Mouse (Mus musculus) ES-Bruce4 (cell line): ENCODE measurements around the gene Ap4b1. TPM values are rescaled to one million over a fixed set of nuclear protein-coding genes. Genes with fewer than 3 reads are reported as not detected.
"Not testable (repeated sequence)": the region's sequence is repeated elsewhere in the genome, so short reads cannot be mapped to it uniquely, and the experiment has no call there.

Experiments used
- H3K27ac ChIP-seq: 2 replicates; pipeline ENCODE4 v1.5.1; 2012; ENCODE audit warnings: low read length, inconsistent platforms; ENCODE audit not compliant: insufficient read depth
- H3K27me3 ChIP-seq: 2 replicates; pipeline ENCODE4 v1.6.1; 2012; ENCODE audit warnings: mild to moderate bottlenecking, low read length, inconsistent platforms; ENCODE audit not compliant: control insufficient read depth, poor library complexity, insufficient read depth, severe bottlenecking
- H3K36me3 ChIP-seq: 2 replicates; pipeline ENCODE4 v1.6.1; 2012; ENCODE audit warnings: inconsistent platforms, mild to moderate bottlenecking, low read length, moderate library complexity; ENCODE audit not compliant: control insufficient read depth, poor library complexity, insufficient read depth, severe bottlenecking
- H3K4me1 ChIP-seq: one replicate; pipeline ENCODE4 v1.8.1; 2011; ENCODE audit warnings: low read length; ENCODE audit not compliant: control insufficient read depth, insufficient read depth
- H3K4me3 ChIP-seq: 2 replicates; pipeline ENCODE4 v1.5.1; 2011; ENCODE audit warnings: low read depth, mild to moderate bottlenecking, low read length
- H3K9ac ChIP-seq: 2 replicates; pipeline ENCODE4 v1.6.1; 2012; ENCODE audit warnings: low read depth, mild to moderate bottlenecking, inconsistent platforms; ENCODE audit not compliant: poor library complexity, severe bottlenecking
- H3K9me3 ChIP-seq: replicated peaks from 2 replicates; pipeline ENCODE4 v1.6.1; 2012; ENCODE audit warnings: mild to moderate bottlenecking, low read length, inconsistent platforms; ENCODE audit not compliant: control insufficient read depth, poor library complexity, insufficient read depth, severe bottlenecking
- CTCF ChIP-seq: IDR thresholded peaks from one replicate; pipeline ENCODE4 v1.8.1; 2011; ENCODE audit warnings: low read depth, low read length
- EP300 ChIP-seq: IDR thresholded peaks from 2 replicates; pipeline ENCODE4 v1.6.1; 2011; ENCODE audit warnings: low read depth, low read length; ENCODE audit not compliant: insufficient read depth
- POLR2A ChIP-seq: IDR thresholded peaks from one replicate; pipeline ENCODE4 v1.8.1; 2011; ENCODE audit warnings: low read length; ENCODE audit not compliant: insufficient read depth
- polyA plus RNA-seq: library from polyadenylated mRNA; stranded (reverse); fragments of >200 nt; gene quantifications from 2 replicates; pipeline ENCODE4 v1.2.4, GENCODE M21; 2011; ENCODE audit warnings: low read depth; ENCODE audit not compliant: missing spikeins, insufficient read depth, insufficient read length

Gene Ap4b1
- polyA plus RNA-seq, 1 experiment, result 14.6 TPM

- no peak for TF ChIP-seq POLR2A
- TF ChIP-seq CTCF, result no peak
- no peak for TF ChIP-seq EP300
- Histone ChIP-seq H3K27ac (no peak within 1 kb of the TSS), H3K36me3 (no peaks in the 10 kb centered on the region), H3K9me3 (no peaks in the 10 kb centered on the region), H3K4me3 (no peak within 1 kb of the TSS), H3K9ac (no peak within 1 kb of the TSS), H3K4me1 (no peaks in the 10 kb centered on the region), H3K27me3 (no peaks in the 10 kb centered on the region)
Observed at GRCm38 (mm10) chr3:103832426-103832825, 23.1 kb downstream of the Ap4b1 start, which contains the start of gene Bcl2l15. Bcl2l15 (plus strand) TSS chr3:103832601.

GRCm38 (mm10) chr3:103834001-103834400 is 24.7 kb downstream of the Ap4b1 start:
- TF ChIP-seq POLR2A (no peak), EP300 (no peak), CTCF (no peak)
- no peak overlapping the region for H3K9ac ChIP-seq
- H3K9me3 ChIP-seq, result no peaks in the 10 kb centered on the region
- H3K4me1 ChIP-seq, result no peaks in the 10 kb centered on the region
- H3K4me3 ChIP-seq, result no peak overlapping the region
- no peaks in the 10 kb centered on the region for H3K27me3 ChIP-seq
- no peak overlapping the region for H3K27ac ChIP-seq
- no peaks in the 10 kb centered on the region for H3K36me3 ChIP-seq

GRCm38 (mm10) chr3:103835272-103835950 is 26.1 kb downstream of the Ap4b1 start:
- Histone ChIP-seq H3K36me3 (no peaks in the 10 kb centered on the region), H3K9ac (no peak overlapping the region), H3K9me3 (no peaks in the 10 kb centered on the region), H3K27me3 (no peaks in the 10 kb centered on the region), H3K27ac (no peak overlapping the region), H3K4me3 (no peak overlapping the region), H3K4me1 (no peaks in the 10 kb centered on the region)
- TF ChIP-seq EP300, result no peak
- TF ChIP-seq POLR2A, result no peak

- no peak overlapping the region for H3K9ac ChIP-seq
Observed at GRCm38 (mm10) chr3:103835951-103836310, 26.6 kb downstream of the Ap4b1 start.

GRCm38 (mm10) chr3:103836453-103836852 is 27.1 kb downstream of the Ap4b1 start:
- TF ChIP-seq POLR2A (no peak), EP300 (no peak), CTCF (no peak)
- Histone ChIP-seq H3K9me3 (peaks cover 9% of the 10 kb centered on the region), H3K4me3 (no peak overlapping the region), H3K27ac (no peak overlapping the region), H3K9ac (no peak overlapping the region), H3K36me3 (no peaks in the 10 kb centered on the region), H3K27me3 (no peaks in the 10 kb centered on the region), H3K4me1 (no peaks in the 10 kb centered on the region)

More at GRCm38 (mm10) chr3:103835951-103836310, 26.6 kb downstream of the Ap4b1 start:
- TF ChIP-seq CTCF (no peak), EP300 (no peak), POLR2A (no peak)
- peaks cover 4% of the 10 kb centered on the region for H3K9me3 ChIP-seq
- no peaks in the 10 kb centered on the region for H3K36me3 ChIP-seq
- H3K27me3 ChIP-seq, result no peaks in the 10 kb centered on the region
- no peak overlapping the region for H3K4me3 ChIP-seq
- no peaks in the 10 kb centered on the region for H3K4me1 ChIP-seq
- H3K27ac ChIP-seq, result no peak overlapping the region

GRCm38 (mm10) chr3:103839711-103840110 is 30.4 kb downstream of the Ap4b1 start:
- TF ChIP-seq POLR2A (no peak), CTCF (no peak), EP300 (no peak)
- H3K9me3 ChIP-seq, result peaks cover 27% of the 10 kb centered on the region
- H3K4me3 ChIP-seq, result no peak overlapping the region
- H3K27me3 ChIP-seq, result no peaks in the 10 kb centered on the region
- H3K36me3 ChIP-seq, result no peaks in the 10 kb centered on the region; the same call in 1 of the 2 replicates
- peak overlapping the region; percentile 93 for H3K27ac ChIP-seq
- H3K4me1 ChIP-seq, result no peaks in the 10 kb centered on the region
- no peak overlapping the region for H3K9ac ChIP-seq

GRCm38 (mm10) chr3:103840195-103840594 is 30.9 kb downstream of the Ap4b1 start:
- not testable (repeated sequence) for H3K4me1 ChIP-seq, H3K36me3 ChIP-seq, H3K4me3 ChIP-seq, H3K27me3 ChIP-seq, H3K9ac ChIP-seq
- Histone ChIP-seq H3K27ac (peak overlapping the region; percentile 96), H3K9me3 (peaks cover 27% of the 10 kb centered on the region)

GRCm38 (mm10) chr3:103840946-103841345 is 31.6 kb downstream of the Ap4b1 start:
- Histone ChIP-seq H3K9me3 (peaks cover 27% of the 10 kb centered on the region), H3K27ac (peak overlapping the region; percentile 96)
- not testable (repeated sequence) for H3K9ac ChIP-seq, H3K4me1 ChIP-seq, H3K27me3 ChIP-seq, H3K36me3 ChIP-seq, H3K4me3 ChIP-seq
